Mouse (Mus musculus): ENCODE measurements around the gene Ndufs3.

DNA sequence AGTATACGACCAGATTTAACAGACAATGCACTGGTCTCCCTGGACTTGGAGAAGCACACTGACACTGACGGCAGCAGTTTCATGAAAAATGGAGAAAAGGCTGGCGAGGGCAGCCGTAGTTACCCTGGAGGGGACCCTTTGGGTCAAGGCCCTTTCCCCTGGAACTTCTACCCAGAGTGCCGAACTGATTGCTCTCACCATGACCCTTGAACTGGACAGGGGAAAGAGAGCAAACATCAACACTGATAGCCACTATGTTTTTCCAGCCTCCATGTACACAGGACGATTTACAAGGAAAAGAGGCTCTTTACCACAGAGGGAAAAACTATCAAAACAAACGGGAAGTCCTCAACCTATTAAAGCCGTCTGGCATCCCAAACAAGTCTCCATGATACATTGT is 27.2 kb upstream of the Ndufs3 start:
- no peak for TF ChIP-seq BHLHE40 (IDR thresholded peaks at IDR 0.05; ENCODE audit: low read depth, low read length)
- no peak for TF ChIP-seq POLR2A (IDR thresholded peaks at IDR 0.05; ENCODE audit: low read depth, low read length)
- no peak for TF ChIP-seq JUN (IDR thresholded peaks at IDR 0.05; ENCODE audit: insufficient read depth, low read depth, low read length)
- no peak for TF ChIP-seq USF1 (IDR thresholded peaks at IDR 0.05; ENCODE audit: low read depth, low read length)
- TF ChIP-seq CTCF (conservative IDR thresholded peaks at IDR 0.05 in 1 of 2, IDR thresholded peaks at IDR 0.05 in 1 of 2; ENCODE audit: low read depth in 2 of 2, low read length in 2 of 2): no peak
- TF ChIP-seq ETS1 (conservative IDR thresholded peaks at IDR 0.05; ENCODE audit: low read depth, low read length): no peak
- no peak for TF ChIP-seq NRF1 (IDR thresholded peaks at IDR 0.05; ENCODE audit: low read depth, low read length)
- TF ChIP-seq SIN3A (IDR thresholded peaks at IDR 0.05; ENCODE audit: low read length): no peak
- TF ChIP-seq JUND (conservative IDR thresholded peaks at IDR 0.05; ENCODE audit: low read depth, low read length): no peak
